Mouse (Mus musculus) limb, embryonic 15.5 days (tissue): Measurements from ENCODE around the gene Hba-x. TPM values are rescaled to one million over a fixed set of nuclear protein-coding genes. Genes with fewer than 3 reads are reported as not detected.

Experiments
- ATAC-seq: fragments of 200-750 bp; cut with Nextera tagmentation; 2 replicates; pipeline ENCODE4 v1.8.0; 2017; ENCODE audit warnings: low read depth, moderate TSS enrichment; ENCODE audit not compliant: insufficient number of reproducible peaks, low FRiP score, low TSS enrichment
- H3K27ac ChIP-seq: fragments of 300-500 bp; sonication (generic); 2 replicates; pipeline ENCODE4 v1.5.1; 2015; ENCODE audit warnings: moderate library complexity, mild to moderate bottlenecking, inconsistent platforms
- H3K27me3 ChIP-seq: fragments of 300-500 bp; sonication (generic); 2 replicates; pipeline ENCODE4 v1.6.1; 2015; ENCODE audit warnings: inconsistent platforms
- H3K36me3 ChIP-seq: fragments of 300-500 bp; sonication (generic); 2 replicates; pipeline ENCODE4 v1.6.1; 2015; ENCODE audit warnings: inconsistent platforms
- H3K4me1 ChIP-seq: fragments of 300-500 bp; sonication (generic); 2 replicates; pipeline ENCODE4 v1.6.1; 2015; ENCODE audit warnings: inconsistent platforms
- H3K4me2 ChIP-seq: fragments of 300-500 bp; sonication (generic); 2 replicates; pipeline ENCODE4 v1.6.1; 2015; ENCODE audit warnings: mild to moderate bottlenecking, inconsistent platforms
- H3K4me3 ChIP-seq: fragments of 300-500 bp; sonication (generic); 2 replicates; pipeline ENCODE4 v1.5.1; 2015; ENCODE audit warnings: mild to moderate bottlenecking, inconsistent platforms
- H3K9ac ChIP-seq: fragments of 300-500 bp; sonication (generic); 2 replicates; pipeline ENCODE4 v1.6.1; 2015; ENCODE audit warnings: inconsistent platforms
- H3K9me3 ChIP-seq: fragments of 300-500 bp; sonication (generic); 2 replicates; pipeline ENCODE4 v1.6.1; 2016; ENCODE audit warnings: inconsistent platforms
- WGBS: fragments of 180-500 bp; shearing (Covaris S2); methylation state at CpG from one replicate; pipeline ENCODE4 v1.1.7; 2015; 5-methylcytosine and 5-hydroxymethylcytosine counted together
- polyA plus RNA-seq: library from polyadenylated mRNA; unstranded; fragments of >200 nt; fragmentation: Nextera tagmentation; extraction: Ambion mirVana; gene quantifications from 2 replicates; pipeline ENCODE4 v1.2.1, GENCODE M21; 2015

Gene Hba-x
- 54.8 and 106 TPM in 2 replicates for polyA plus RNA-seq

DNA sequence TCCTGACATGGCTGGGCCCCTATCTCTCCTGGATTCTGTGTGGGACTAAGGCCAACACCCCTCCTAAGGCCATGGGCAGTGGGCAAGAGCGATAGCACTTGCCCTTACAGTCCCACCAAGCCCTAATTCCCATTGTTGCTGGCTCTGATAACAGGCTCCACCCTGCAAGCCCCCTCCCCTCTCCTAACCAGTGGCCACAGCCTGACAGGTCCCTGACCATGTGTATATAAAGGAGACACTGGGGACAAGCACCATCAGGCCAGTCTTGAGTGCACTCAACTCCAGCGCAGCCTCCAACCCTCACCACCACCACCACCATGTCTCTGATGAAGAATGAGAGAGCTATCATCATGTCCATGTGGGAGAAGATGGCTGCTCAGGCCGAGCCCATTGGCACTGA lies at the start of gene Hba-x:
TSS of gene Hba-x (plus strand) at position 54 of the 400 bp plus-strand sequence.
- Histone ChIP-seq H3K27me3 (peaks cover 21% of the 10 kb centered on the region; the same call in 1 of the 2 replicates), H3K9me3 (no peaks in the 10 kb centered on the region), H3K4me3 (no peak within 1 kb of the TSS), H3K9ac (no peak within 1 kb of the TSS), H3K4me1 (no peaks in the 10 kb centered on the region), H3K36me3 (no peaks in the 10 kb centered on the region), H3K4me2 (no peak within 1 kb of the TSS), H3K27ac (no peak within 1 kb of the TSS)
- ATAC-seq = no peak
- WGBS = 70% methylated on average over 3 of the region's 3 CpGs

DNA sequence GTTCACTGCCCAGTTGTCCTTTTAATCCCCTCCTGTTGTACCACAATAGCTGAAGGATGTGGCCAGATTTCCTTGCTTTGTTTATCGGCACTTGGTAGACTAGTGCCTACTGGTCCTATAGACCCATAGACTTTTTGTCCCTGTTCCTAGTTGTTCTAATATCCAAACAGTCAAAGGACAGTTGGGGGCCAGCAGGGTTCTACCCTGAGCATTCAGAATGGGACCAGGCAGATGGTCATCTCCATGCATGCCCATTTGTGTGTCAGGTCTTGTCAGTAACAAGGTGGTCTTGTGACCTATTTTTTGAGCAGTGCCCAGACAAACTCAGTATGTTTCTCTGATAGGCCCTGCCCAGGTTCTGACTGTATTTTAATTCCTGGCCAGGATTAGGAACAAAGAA lies 49.2 kb upstream of the Hba-x start:
- peaks cover 39% of the 10 kb centered on the region for H3K36me3 ChIP-seq
- no peak for ATAC-seq
- H3K4me3 ChIP-seq = peak overlapping the region; percentile 69
- no peaks in the 10 kb centered on the region for H3K9me3 ChIP-seq
- no peaks in the 10 kb centered on the region for H3K27me3 ChIP-seq
- 51% methylated on average over 1 of the region's 1 CpGs for WGBS
- H3K27ac ChIP-seq = peak overlapping the region; percentile 94
- peak overlapping the region; percentile 70 for H3K9ac ChIP-seq
- peak overlapping the region; percentile 77 for H3K4me2 ChIP-seq
- H3K4me1 ChIP-seq = peaks cover 60% of the 10 kb centered on the region

DNA sequence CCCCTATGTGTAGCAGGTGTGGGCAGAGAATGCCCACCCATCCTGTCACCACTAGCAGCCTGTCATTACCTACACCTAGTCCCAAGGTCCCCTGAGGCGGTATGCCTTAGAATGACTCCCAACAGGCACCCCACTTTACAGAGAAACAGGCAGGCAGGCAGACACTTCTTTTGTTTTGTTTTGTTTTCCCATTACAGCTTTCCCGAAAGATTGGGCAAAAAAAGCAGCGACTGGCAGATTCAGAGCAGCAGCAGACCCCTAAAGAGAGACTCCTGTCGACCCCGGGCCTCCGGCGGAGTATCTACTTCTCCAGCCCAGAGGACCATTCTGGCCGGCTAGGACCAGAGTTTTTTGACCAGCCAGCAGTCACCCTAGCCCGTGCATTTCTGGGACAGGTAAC lies 48.6 kb upstream of the Hba-x start:
- Histone ChIP-seq H3K36me3 (peaks cover 44% of the 10 kb centered on the region), H3K4me3 (no peak overlapping the region), H3K4me1 (peaks cover 55% of the 10 kb centered on the region), H3K9ac (no peak overlapping the region), H3K27me3 (no peaks in the 10 kb centered on the region), H3K27ac (no peak overlapping the region), H3K9me3 (no peaks in the 10 kb centered on the region), H3K4me2 (no peak overlapping the region)
- 85% methylated on average over 9 of the region's 9 CpGs for WGBS
- no peak for ATAC-seq

GRCm38 (mm10) chr11:32228292-32228845 lies 47.8 kb upstream of the Hba-x start:
- Histone ChIP-seq H3K4me2 (no peak overlapping the region), H3K9me3 (no peaks in the 10 kb centered on the region), H3K27me3 (no peaks in the 10 kb centered on the region), H3K27ac (no peak overlapping the region), H3K4me3 (no peak overlapping the region), H3K9ac (no peak overlapping the region), H3K36me3 (peaks cover 51% of the 10 kb centered on the region), H3K4me1 (peaks cover 47% of the 10 kb centered on the region)
- 85% methylated on average over 3 of the region's 3 CpGs for WGBS
- no peak for ATAC-seq

- H3K4me3 ChIP-seq = no peak overlapping the region
- H3K4me2 ChIP-seq = no peak overlapping the region
- no peaks in the 10 kb centered on the region for H3K27me3 ChIP-seq
- peaks cover 68% of the 10 kb centered on the region for H3K36me3 ChIP-seq
- H3K4me1 ChIP-seq = peaks cover 32% of the 10 kb centered on the region
- H3K9me3 ChIP-seq = no peaks in the 10 kb centered on the region
- no peak overlapping the region for H3K9ac ChIP-seq
- no peak overlapping the region for H3K27ac ChIP-seq
- WGBS = 79% methylated on average over 4 of the region's 4 CpGs
- no peak for ATAC-seq
Observed at GRCm38 (mm10) chr11:32230220-32230619, 46.0 kb upstream of the Hba-x start.

- WGBS = 85% methylated on average over 2 of the region's 2 CpGs
- no peaks in the 10 kb centered on the region for H3K27me3 ChIP-seq
- peaks cover 32% of the 10 kb centered on the region for H3K4me1 ChIP-seq
- no peak overlapping the region for H3K4me3 ChIP-seq
- H3K4me2 ChIP-seq = no peak overlapping the region
- H3K9ac ChIP-seq = no peak overlapping the region
- H3K9me3 ChIP-seq = no peaks in the 10 kb centered on the region
- H3K27ac ChIP-seq = no peak overlapping the region
- no peak for ATAC-seq
- H3K36me3 ChIP-seq = peaks cover 68% of the 10 kb centered on the region
Observed at GRCm38 (mm10) chr11:32231125-32231524, 45.1 kb upstream of the Hba-x start.

DNA sequence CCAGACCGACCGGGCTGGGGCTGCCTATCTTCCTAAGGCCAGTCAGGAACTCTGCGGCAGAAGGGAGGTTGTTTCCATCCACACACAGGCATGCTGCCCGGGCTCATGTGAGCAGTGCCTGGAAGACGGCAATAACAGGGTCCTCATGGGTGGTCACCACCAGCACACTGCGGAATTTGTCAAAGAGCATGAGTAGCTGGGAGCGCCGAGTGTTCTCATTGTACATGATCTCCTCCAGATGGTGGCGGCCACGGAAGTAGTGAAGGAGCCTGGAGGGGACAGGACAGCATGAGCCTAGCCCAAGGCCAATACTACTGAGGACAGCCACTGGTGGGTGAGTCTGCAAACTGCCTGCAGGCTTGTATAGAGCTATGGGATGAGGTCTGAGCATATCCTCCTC lies 43.4 kb upstream of the Hba-x start:
- H3K27me3 ChIP-seq = no peaks in the 10 kb centered on the region
- no peak overlapping the region for H3K27ac ChIP-seq
- WGBS = 57% methylated on average over 10 of the region's 10 CpGs
- peaks cover 31% of the 10 kb centered on the region for H3K4me1 ChIP-seq
- no peaks in the 10 kb centered on the region for H3K9me3 ChIP-seq
- no peak overlapping the region for H3K4me2 ChIP-seq
- no peak for ATAC-seq
- no peak overlapping the region for H3K9ac ChIP-seq
- peaks cover 68% of the 10 kb centered on the region for H3K36me3 ChIP-seq
- no peak overlapping the region for H3K4me3 ChIP-seq

DNA sequence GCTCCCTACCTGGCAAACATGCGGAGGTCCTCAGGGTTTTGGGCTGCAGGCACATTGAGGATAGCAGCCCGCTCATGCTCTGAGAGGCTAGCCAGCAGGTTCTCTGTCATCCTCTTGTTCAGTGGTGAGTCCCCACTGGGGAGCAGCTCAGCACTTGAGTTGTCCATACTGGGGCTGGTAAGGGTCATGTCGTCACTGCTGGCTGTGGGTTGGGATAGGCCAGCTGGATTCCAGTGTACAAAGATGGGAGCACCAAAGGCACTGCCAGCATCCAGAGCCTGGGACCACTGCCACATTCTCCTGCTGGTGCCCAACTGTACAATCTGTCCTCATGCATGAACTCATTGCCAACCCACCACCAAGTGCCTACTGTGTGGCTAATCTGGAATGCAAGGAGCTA lies 42.3 kb upstream of the Hba-x start:
- WGBS = 95% methylated on average over 3 of the region's 3 CpGs
- no peak overlapping the region for H3K27ac ChIP-seq
- H3K9ac ChIP-seq = no peak overlapping the region
- no peak overlapping the region for H3K4me2 ChIP-seq
- H3K27me3 ChIP-seq = no peaks in the 10 kb centered on the region
- H3K36me3 ChIP-seq = peaks cover 63% of the 10 kb centered on the region
- no peak for ATAC-seq
- no peak overlapping the region for H3K4me3 ChIP-seq
- peaks cover 26% of the 10 kb centered on the region for H3K4me1 ChIP-seq
- no peaks in the 10 kb centered on the region for H3K9me3 ChIP-seq

DNA sequence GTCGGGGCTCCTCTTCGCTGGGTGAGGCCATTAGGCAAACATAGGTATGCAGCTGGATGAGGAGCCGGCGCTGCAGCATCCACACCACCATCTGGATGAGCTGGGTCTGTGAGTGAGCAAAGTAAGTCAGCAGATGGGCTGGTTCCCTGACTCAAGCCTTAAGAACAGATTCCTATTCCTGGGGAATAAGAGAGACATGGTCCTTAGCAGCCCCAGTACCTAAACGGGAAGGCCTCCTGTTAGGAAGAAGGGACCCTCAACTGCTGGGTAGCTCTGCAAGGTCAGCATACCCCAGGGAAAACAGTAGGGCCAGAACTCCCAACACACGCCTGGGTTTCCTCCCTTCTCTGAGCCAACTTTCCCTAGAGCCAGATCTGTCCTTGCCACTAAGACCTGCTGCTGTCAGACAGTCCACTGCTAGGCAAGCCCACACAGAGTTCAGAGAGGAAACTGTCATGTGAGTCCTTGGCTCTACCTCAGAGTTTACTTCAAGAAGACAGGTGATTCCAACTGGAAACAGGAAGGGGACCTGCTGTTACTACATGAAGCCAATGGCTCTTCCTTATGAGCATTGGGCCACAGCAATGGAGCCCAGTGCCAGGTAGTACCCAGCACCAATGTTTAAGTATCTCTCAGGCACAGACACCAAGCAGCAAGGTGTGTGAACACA lies 41.2 kb upstream of the Hba-x start:
- H3K9ac ChIP-seq = no peak overlapping the region
- no peak overlapping the region; the same call in 1 of the 2 replicates for H3K27ac ChIP-seq
- ATAC-seq = no peak
- no peak overlapping the region for H3K4me2 ChIP-seq
- no peak overlapping the region for H3K4me3 ChIP-seq
- H3K36me3 ChIP-seq = peaks cover 62% of the 10 kb centered on the region
- peaks cover 26% of the 10 kb centered on the region for H3K4me1 ChIP-seq
- H3K9me3 ChIP-seq = no peaks in the 10 kb centered on the region
- 81% methylated on average over 6 of the region's 6 CpGs for WGBS
- H3K27me3 ChIP-seq = no peaks in the 10 kb centered on the region

DNA sequence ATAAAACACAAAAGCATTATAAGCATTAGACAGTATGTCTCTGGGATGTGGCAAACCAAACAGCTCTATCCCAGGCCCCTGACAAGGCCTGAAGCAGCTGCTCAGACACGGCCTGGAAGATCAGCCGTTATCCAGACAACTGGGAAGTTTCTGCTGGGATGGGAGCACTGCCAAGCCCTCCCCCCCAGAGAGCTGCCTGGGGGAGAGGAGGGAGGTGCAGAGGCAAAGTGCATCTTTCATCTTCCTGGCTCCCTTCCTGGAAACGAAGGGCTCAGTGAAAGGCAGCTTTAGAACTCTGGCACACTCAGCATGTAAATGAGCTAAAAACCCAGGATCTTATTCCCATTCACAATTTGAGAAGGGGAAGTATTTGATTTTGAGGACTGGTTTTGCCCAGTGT lies 40.6 kb upstream of the Hba-x start:
- WGBS = 23% methylated on average over 3 of the region's 3 CpGs
- Histone ChIP-seq H3K36me3 (peaks cover 63% of the 10 kb centered on the region), H3K4me3 (no peak overlapping the region), H3K9ac (no peak overlapping the region), H3K4me2 (no peak overlapping the region), H3K27me3 (no peaks in the 10 kb centered on the region), H3K9me3 (no peaks in the 10 kb centered on the region), H3K27ac (peak overlapping the region; percentile 68), H3K4me1 (peaks cover 26% of the 10 kb centered on the region)
- ATAC-seq = no peak

DNA sequence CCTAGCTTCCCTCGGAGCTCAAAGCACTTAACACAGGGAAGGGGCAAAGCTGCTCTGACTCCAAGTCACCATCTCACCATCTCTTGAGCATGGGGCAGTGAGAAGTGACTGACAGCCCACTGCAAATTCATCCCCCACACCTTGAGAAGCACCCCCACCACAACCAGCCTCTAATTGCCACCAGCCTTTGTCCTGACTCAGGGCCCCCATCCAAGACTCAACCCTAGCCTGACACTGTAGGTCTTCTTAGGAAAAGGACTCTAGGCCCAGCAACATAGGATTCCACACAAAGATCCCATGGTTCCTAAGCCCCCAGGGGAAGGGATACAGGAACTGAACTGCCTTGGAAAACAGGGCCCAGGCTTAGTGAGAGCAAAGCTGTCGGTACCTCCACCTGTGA lies 40.1 kb upstream of the Hba-x start:
- Histone ChIP-seq H3K27me3 (no peaks in the 10 kb centered on the region), H3K4me3 (no peak overlapping the region), H3K9ac (no peak overlapping the region), H3K36me3 (peaks cover 63% of the 10 kb centered on the region), H3K9me3 (no peaks in the 10 kb centered on the region), H3K4me1 (peaks cover 26% of the 10 kb centered on the region), H3K4me2 (no peak overlapping the region), H3K27ac (peak overlapping the region; percentile 68)
- 73% methylated on average over 2 of the region's 2 CpGs for WGBS
- no peak for ATAC-seq

DNA sequence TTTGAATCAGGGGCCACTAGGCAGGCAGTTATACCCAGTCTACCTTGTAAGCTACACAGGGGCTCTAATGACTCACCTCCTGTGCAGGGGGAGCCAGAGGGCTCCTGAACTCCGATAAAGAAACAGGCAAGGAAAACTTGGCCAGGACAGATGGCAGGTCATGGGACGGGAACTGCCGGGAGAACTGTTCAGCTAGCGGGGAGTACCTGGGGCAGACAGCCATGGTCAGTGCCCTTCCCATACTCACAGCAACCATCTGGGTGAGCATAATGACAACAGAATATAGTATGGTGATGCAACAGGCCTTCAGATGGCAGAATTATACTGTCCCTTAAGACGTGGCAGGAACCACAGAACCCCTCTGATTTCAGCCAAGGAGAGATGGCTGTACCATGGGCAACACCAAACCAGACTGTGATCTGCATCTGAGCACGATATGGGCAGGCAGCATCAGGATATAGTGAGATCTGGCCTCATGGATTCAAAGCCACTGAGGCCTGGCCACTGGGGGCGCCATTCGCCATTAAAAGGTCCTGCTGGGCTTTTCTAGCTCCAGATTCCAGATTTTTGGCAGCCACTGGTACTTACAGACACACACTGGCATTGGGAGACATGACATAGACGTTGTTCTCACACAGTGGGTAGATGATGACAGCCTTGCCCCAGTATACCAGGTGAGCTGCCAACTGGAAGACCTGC lies 39.3 kb upstream of the Hba-x start:
- no peak overlapping the region for H3K27ac ChIP-seq
- no peak overlapping the region for H3K4me3 ChIP-seq
- no peaks in the 10 kb centered on the region for H3K27me3 ChIP-seq
- WGBS = 61% methylated on average over 9 of the region's 9 CpGs
- H3K9me3 ChIP-seq = no peaks in the 10 kb centered on the region
- no peak overlapping the region for H3K9ac ChIP-seq
- no peak for ATAC-seq
- H3K4me2 ChIP-seq = no peak overlapping the region
- H3K36me3 ChIP-seq = peaks cover 60% of the 10 kb centered on the region
- peaks cover 26% of the 10 kb centered on the region for H3K4me1 ChIP-seq
